Mouse (Mus musculus) heart, adult 18-20 months (tissue): Measurements from ENCODE around the gene Wnt7a. TPM values are rescaled to one million over a fixed set of nuclear protein-coding genes. Genes with fewer than 3 reads are reported as not detected.

Experiments
- DNase-seq, 2 experiments: peaks; one replicate each; pipeline ENCODE4 v3.0.0; 2021 to 2022; ENCODE audit warnings: mixed read lengths in 1 of 2
- total RNA-seq, 2 experiments: library from RNA; stranded (reverse); gene quantifications; 2 replicates each; pipeline ENCODE4 v1.2.3; 2021

The Wnt7a gene
- total RNA-seq, 2 experiments from 2014 or later, result not detected

GRCm38 (mm10) chr6:91339612-91340246, 71.4 kb downstream of the Wnt7a start:
- no peak for DNase-seq

GRCm38 (mm10) chr6:91335470-91335869, 75.7 kb downstream of the Wnt7a start:
- no peak for DNase-seq

- no peak for DNase-seq
Observed at GRCm38 (mm10) chr6:91331886-91332285, 79.3 kb downstream of the Wnt7a start.

- DNase-seq, result no peak
Observed at GRCm38 (mm10) chr6:91325556-91325955, 85.6 kb downstream of the Wnt7a start.

GRCm38 (mm10) chr6:91324752-91325151, 86.4 kb downstream of the Wnt7a start:
- no peak for DNase-seq

GRCm38 (mm10) chr6:91322001-91322772, 89.0 kb downstream of the Wnt7a start:
- no peak for DNase-seq

Other genes starting within 250 kb of the Wnt7a start
- 10 to 100 TPM; 42.0 to 43.1 TPM for gene Fbln2, start 198.9 kb downstream of the Wnt7a start, total RNA-seq
- 10 to 100 TPM; 17.8 to 18.9 TPM for gene Chchd4, start 62.2 kb upstream of the Wnt7a start, total RNA-seq
- 10 to 100 TPM; 24.5 to 25.7 TPM for gene Tmem43, start 62.3 kb upstream of the Wnt7a start, total RNA-seq
- gene Xpc, start 104.5 kb upstream of the Wnt7a start, total RNA-seq, result 10 to 100 TPM; 10.0 TPM
- gene Lsm3, start 104.6 kb upstream of the Wnt7a start, total RNA-seq, result 10 to 100 TPM; 52.7 to 68.0 TPM